Mouse (Mus musculus): ENCODE data around the gene Pced1b. TPM values are rescaled to one million over a fixed set of nuclear protein-coding genes. Genes with fewer than 3 reads are reported as not detected.

The Pced1b gene
- polyA plus RNA-seq, 1 experiment, result 5.6 TPM

DNA sequence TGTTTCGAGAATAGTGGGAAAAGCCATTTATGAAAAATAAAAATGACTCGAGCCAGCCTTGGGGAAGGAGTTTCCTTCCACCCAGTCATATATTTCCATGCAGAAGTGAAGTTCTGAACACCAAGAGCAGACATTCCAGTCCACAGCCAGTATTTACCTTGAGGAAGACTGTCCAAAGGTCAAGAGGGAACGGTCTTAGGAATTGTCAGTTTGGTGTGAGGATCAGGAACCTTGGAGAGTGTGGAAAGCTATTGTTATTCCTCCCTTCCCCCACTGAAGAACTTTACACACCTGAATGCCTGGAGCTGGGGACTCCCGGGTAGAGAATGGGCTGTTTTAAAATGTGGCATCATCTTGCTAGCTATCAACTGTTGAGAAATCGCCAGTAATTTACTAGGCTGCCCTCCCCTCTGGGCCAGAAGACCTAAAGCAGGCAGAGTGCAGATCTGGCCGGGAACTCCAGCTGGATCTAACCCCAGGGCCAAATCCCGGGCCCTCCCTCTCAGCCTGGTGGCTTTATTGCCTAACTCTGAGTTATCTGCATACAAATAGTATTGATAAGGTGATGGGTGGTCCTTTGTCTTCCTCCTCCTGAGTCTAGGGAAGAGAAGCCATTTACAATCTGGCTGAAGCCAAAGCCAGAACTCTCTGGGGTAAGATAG, 129.3 kb downstream of the Pced1b start:
- no peak for TF ChIP-seq POLR2A (IDR thresholded peaks at IDR 0.05; ENCODE audit: low read depth, low read length)
- no peak for TF ChIP-seq CTCF (IDR thresholded peaks at IDR 0.05; ENCODE audit: extremely low read depth, insufficient read length, insufficient replicate concordance, low read depth, low read length)
- H3K4me3 ChIP-seq (ENCODE audit: low read depth, low read length), result no peak overlapping the region
- H3K36me3 ChIP-seq (ENCODE audit: control insufficient read depth, insufficient read depth, low read length), result no peaks in the 10 kb centered on the region; the same call in 1 of the 2 replicates
- H3K27me3 ChIP-seq (ENCODE audit: control insufficient read depth, insufficient read depth, low read length), result no peaks in the 10 kb centered on the region
- WGBS, result 31% methylated on average over 7 of the region's 7 CpGs
- no peak overlapping the region for H3K27ac ChIP-seq (ENCODE audit: insufficient read depth, low read depth, low read length)
- H3K4me1 ChIP-seq (ENCODE audit: control insufficient read depth, insufficient read depth, insufficient read length, low read length), result peaks cover 11% of the 10 kb centered on the region; the same call in 1 of the 2 replicates

DNA sequence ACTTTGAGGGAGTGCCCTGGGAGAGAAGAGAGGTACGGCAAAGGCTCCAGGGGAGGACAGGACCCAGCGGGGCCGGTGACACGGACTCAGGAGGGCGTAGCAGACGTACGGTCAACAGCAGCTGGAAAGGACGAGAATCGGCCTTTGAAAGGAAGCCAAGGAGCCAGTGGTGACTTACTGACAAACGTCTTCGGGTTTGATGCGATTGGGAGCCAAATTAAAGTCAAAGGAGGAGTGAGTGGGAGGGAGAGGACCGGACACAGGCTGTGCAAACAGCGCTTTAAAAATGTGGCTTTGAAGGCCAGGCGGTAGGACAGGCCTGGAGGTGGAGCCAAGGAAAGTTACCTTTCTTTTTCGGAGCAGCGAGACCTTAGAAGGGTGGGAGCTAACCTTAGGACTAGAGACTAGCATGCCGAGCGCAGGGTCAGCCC, 129.9 kb downstream of the Pced1b start:
- Histone ChIP-seq H3K4me3 (ENCODE audit: low read depth, low read length) (peak overlapping the region; percentile 13), H3K36me3 (ENCODE audit: control insufficient read depth, insufficient read depth, low read length) (no peaks in the 10 kb centered on the region; the same call in 1 of the 2 replicates), H3K27ac (ENCODE audit: insufficient read depth, low read depth, low read length) (no peak overlapping the region), H3K4me1 (ENCODE audit: control insufficient read depth, insufficient read depth, insufficient read length, low read length) (peaks cover 11% of the 10 kb centered on the region; the same call in 1 of the 2 replicates), H3K27me3 (ENCODE audit: control insufficient read depth, insufficient read depth, low read length) (no peaks in the 10 kb centered on the region)
- 29% methylated on average over 19 of the region's 19 CpGs for WGBS
- TF ChIP-seq CTCF (IDR thresholded peaks at IDR 0.05; ENCODE audit: extremely low read depth, insufficient read length, insufficient replicate concordance, low read depth, low read length) (no peak), POLR2A (IDR thresholded peaks at IDR 0.05; ENCODE audit: low read depth, low read length) (no peak)

DNA sequence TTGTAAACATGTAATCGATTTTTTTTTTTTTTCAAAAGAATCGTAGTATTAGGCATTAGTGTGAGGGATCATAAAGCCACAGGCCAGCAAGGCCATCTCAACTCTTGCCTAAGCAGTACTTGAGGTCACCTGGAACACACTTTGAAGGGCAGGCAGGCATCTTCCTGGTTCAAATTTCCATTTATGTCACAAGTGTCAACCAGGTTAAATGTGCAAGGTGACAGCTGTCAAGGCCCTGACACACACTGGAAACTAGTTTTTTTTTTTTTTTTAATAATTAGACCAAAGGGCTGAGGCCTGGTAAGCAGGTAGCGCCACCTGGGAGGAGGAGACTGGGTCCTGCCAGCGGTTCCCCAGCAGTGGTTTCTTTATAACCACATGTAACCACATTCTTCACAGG, 131.2 kb downstream of the Pced1b start:
- Histone ChIP-seq H3K4me3 (ENCODE audit: low read depth, low read length) (no peak overlapping the region), H3K4me1 (ENCODE audit: control insufficient read depth, insufficient read depth, insufficient read length, low read length) (peaks cover 11% of the 10 kb centered on the region; the same call in 1 of the 2 replicates), H3K27ac (ENCODE audit: insufficient read depth, low read depth, low read length) (no peak overlapping the region), H3K36me3 (ENCODE audit: control insufficient read depth, insufficient read depth, low read length) (no peaks in the 10 kb centered on the region; the same call in 1 of the 2 replicates), H3K27me3 (ENCODE audit: control insufficient read depth, insufficient read depth, low read length) (no peaks in the 10 kb centered on the region)
- no peak for TF ChIP-seq POLR2A (IDR thresholded peaks at IDR 0.05; ENCODE audit: low read depth, low read length)
- no peak for TF ChIP-seq CTCF (IDR thresholded peaks at IDR 0.05; ENCODE audit: extremely low read depth, insufficient read length, insufficient replicate concordance, low read depth, low read length)
- WGBS, result 79% methylated on average over 4 of the region's 4 CpGs

DNA sequence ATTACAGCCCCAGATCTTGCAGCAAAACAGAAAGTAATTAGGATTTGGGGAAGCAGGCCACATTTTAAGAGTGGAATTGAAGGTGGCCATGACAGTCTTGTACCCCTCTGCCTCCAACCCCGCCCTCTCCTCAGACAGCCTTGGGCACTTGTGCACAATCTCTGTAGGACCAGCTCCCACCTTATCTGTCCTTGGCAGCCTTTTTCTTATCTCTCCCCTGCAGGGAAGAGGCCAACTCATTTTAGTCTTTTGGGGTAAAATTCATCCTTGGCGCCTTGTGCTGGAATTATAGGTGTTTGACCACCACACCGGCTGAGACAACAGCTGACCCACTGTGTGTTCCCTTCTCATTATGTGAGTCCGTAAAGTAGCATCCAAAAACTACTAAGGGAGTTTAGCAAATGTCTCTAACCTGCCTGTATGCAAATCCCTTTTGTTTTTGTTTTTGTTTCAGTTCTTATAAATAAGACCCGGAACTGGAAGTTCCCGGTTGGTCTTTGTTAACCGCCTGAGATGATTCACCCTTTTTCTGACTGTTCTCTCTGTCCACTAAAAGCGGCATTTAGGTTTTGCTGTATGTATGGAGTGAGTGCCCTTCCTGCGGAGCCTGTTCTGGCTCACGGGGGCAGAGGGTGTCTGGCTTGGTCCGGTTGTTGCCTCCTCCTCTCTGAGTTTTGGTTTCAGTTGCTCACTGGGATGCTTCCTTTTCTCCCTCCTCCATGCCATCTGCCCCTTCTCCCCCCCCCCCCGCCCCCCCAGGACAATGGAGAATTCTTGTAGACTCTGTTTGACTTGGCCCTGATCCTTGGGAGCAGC, 132.8 kb downstream of the Pced1b start:
- Histone ChIP-seq H3K27ac (ENCODE audit: insufficient read depth, low read depth, low read length) (no peak overlapping the region), H3K4me3 (ENCODE audit: low read depth, low read length) (peak overlapping the region; percentile 56), H3K27me3 (ENCODE audit: control insufficient read depth, insufficient read depth, low read length) (no peaks in the 10 kb centered on the region), H3K36me3 (ENCODE audit: control insufficient read depth, insufficient read depth, low read length) (no peaks in the 10 kb centered on the region; the same call in 1 of the 2 replicates), H3K4me1 (ENCODE audit: control insufficient read depth, insufficient read depth, insufficient read length, low read length) (peaks cover 11% of the 10 kb centered on the region; the same call in 1 of the 2 replicates)
- TF ChIP-seq CTCF (IDR thresholded peaks at IDR 0.05; ENCODE audit: extremely low read depth, insufficient read length, insufficient replicate concordance, low read depth, low read length) (no peak), POLR2A (IDR thresholded peaks at IDR 0.05; ENCODE audit: low read depth, low read length) (no peak)
- WGBS, result 38% methylated on average over 11 of the region's 12 CpGs

DNA sequence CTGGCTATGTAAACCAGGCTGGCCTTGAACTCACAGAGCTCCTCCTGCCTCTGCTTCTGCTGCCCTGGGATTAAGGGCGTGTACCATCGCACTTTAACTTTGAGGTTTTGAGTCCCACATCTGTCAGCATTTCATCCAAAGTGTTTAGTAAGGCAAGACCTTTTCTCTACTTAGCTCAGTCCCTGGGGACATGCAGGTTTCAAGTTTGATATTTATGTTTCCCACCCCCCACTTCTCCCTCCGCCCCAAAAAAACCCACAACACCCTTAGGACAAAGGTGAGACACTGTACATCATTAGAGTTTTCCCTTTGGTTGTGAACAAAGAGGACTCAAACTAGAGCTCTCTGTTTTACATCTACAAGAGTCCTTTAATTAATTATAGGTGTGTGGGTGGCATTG, 135.7 kb downstream of the Pced1b start:
- Histone ChIP-seq H3K27me3 (ENCODE audit: control insufficient read depth, insufficient read depth, low read length) (no peaks in the 10 kb centered on the region), H3K4me3 (ENCODE audit: low read depth, low read length) (no peak overlapping the region), H3K36me3 (ENCODE audit: control insufficient read depth, insufficient read depth, low read length) (no peaks in the 10 kb centered on the region; the same call in 1 of the 2 replicates), H3K27ac (ENCODE audit: insufficient read depth, low read depth, low read length) (no peak overlapping the region), H3K4me1 (ENCODE audit: control insufficient read depth, insufficient read depth, insufficient read length, low read length) (no peaks in the 10 kb centered on the region)
- 87% methylated on average over 3 of the region's 3 CpGs for WGBS
- TF ChIP-seq POLR2A (IDR thresholded peaks at IDR 0.05; ENCODE audit: low read depth, low read length) (no peak), CTCF (IDR thresholded peaks at IDR 0.05; ENCODE audit: extremely low read depth, insufficient read length, insufficient replicate concordance, low read depth, low read length) (no peak)

DNA sequence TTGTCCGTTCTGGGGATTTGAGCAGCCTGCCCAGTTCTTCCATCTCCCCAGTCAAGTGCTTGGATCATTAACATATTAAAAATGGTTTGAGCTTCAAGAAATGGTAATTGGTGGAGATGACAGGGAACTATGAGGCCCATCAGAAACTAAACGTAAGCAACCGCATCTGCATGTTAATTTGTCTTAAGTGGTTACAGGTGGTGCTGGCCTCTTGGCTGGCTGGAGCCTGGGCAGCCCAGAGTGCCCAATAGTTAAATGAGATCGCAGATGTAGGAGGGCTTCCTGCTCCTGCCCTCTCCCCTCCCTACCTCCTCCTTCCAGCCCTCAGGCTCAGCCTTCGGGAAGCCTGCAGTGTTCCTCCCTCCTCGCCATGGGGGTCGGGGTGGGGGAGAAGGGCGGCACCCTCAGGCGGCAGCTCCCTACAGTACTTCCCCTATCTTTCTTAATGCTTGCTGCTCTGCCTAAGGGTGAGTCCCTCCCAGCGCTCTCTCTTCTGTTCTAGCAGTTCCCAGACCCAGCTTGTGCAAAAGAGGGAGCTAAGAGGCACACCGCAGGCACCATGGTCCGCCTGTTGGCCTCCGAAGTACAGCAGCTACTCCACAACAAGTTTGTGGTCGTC, 136.7 kb downstream of the Pced1b start:
- H3K27me3 ChIP-seq (ENCODE audit: control insufficient read depth, insufficient read depth, low read length), result no peaks in the 10 kb centered on the region
- no peaks in the 10 kb centered on the region; the same call in 1 of the 2 replicates for H3K36me3 ChIP-seq (ENCODE audit: control insufficient read depth, insufficient read depth, low read length)
- no peak overlapping the region for H3K27ac ChIP-seq (ENCODE audit: insufficient read depth, low read depth, low read length)
- TF ChIP-seq CTCF (IDR thresholded peaks at IDR 0.05; ENCODE audit: extremely low read depth, insufficient read length, insufficient replicate concordance, low read depth, low read length) (no peak), POLR2A (IDR thresholded peaks at IDR 0.05; ENCODE audit: low read depth, low read length) (no peak)
- no peaks in the 10 kb centered on the region for H3K4me1 ChIP-seq (ENCODE audit: control insufficient read depth, insufficient read depth, insufficient read length, low read length)
- H3K4me3 ChIP-seq (ENCODE audit: low read depth, low read length), result no peak overlapping the region
- 85% methylated on average over 14 of the region's 14 CpGs for WGBS

All from small intestine, adult 2 months (tissue).